Mouse (Mus musculus) brown adipose tissue, adult 24 weeks (tissue): Measurements from ENCODE around the gene Ppp1r15a. TPM values are rescaled to one million over a fixed set of nuclear protein-coding genes. Genes with fewer than 3 reads are reported as not detected.

Experiments
- H3K27ac ChIP-seq: fragments of 200-500 bp; replicated peaks from 2 replicates; pipeline ENCODE4 v1.5.1; 2012; ENCODE audit warnings: low read depth, mild to moderate bottlenecking, low read length
- H3K4me1 ChIP-seq: fragments of 200-500 bp; 2 replicates; pipeline ENCODE4 v1.6.1; 2012; ENCODE audit warnings: low read length, mixed read lengths; ENCODE audit not compliant: control insufficient read depth, insufficient read depth, insufficient read length
- H3K4me3 ChIP-seq: fragments of 200-500 bp; 2 replicates; pipeline ENCODE4 v1.5.1; 2012; ENCODE audit warnings: low read depth, mild to moderate bottlenecking, low read length, moderate library complexity; ENCODE audit not compliant: insufficient read depth
- polyA plus RNA-seq: library from polyadenylated mRNA; stranded (reverse); fragments of >200 nt; gene quantifications from 2 replicates; pipeline ENCODE4 v1.2.4, GENCODE M21; 2012; ENCODE audit not compliant: missing spikeins, insufficient read depth, insufficient read length

The Ppp1r15a gene
- polyA plus RNA-seq, 1 experiment = 24.6 TPM

- no peaks in the 10 kb centered on the region for H3K4me1 ChIP-seq
These were observed 34.2 kb upstream of the Ppp1r15a start for GRCm38 (mm10) chr7:45560241-45560640.

GRCm38 (mm10) chr7:45558907-45559306 lies 32.8 kb upstream of the Ppp1r15a start:
- Histone ChIP-seq H3K4me1 (no peaks in the 10 kb centered on the region), H3K27ac (no peak overlapping the region), H3K4me3 (no peak overlapping the region)

More at GRCm38 (mm10) chr7:45560241-45560640, 34.2 kb upstream of the Ppp1r15a start:
- Histone ChIP-seq H3K4me3 (no peak overlapping the region), H3K27ac (no peak overlapping the region)

- no peak overlapping the region for H3K27ac ChIP-seq
- no peak overlapping the region for H3K4me3 ChIP-seq
- H3K4me1 ChIP-seq = no peaks in the 10 kb centered on the region
These were observed 29.7 kb upstream of the Ppp1r15a start for GRCm38 (mm10) chr7:45555787-45556186.

- Histone ChIP-seq H3K4me1 (no peaks in the 10 kb centered on the region), H3K4me3 (no peak within 1 kb of the TSS), H3K27ac (no peak within 1 kb of the TSS)
These were observed 28.7 kb upstream of the Ppp1r15a start, which contains the start of gene Hsd17b14 for GRCm38 (mm10) chr7:45554744-45555143. Gene Hsd17b14 (plus strand): TSS chr7:45554893.

- Histone ChIP-seq H3K4me3 (no peak overlapping the region), H3K4me1 (no peaks in the 10 kb centered on the region), H3K27ac (no peak overlapping the region)
These were observed 27.9 kb upstream of the Ppp1r15a start for GRCm38 (mm10) chr7:45553990-45554389.

GRCm38 (mm10) chr7:45553519-45553918 lies 27.5 kb upstream of the Ppp1r15a start:
- no peak overlapping the region for H3K4me3 ChIP-seq
- H3K27ac ChIP-seq = no peak overlapping the region
- H3K4me1 ChIP-seq = no peaks in the 10 kb centered on the region

GRCm38 (mm10) chr7:45551512-45551883 lies 25.4 kb upstream of the Ppp1r15a start:
- Histone ChIP-seq H3K27ac (no peak overlapping the region), H3K4me3 (no peak overlapping the region), H3K4me1 (no peaks in the 10 kb centered on the region)

GRCm38 (mm10) chr7:45550821-45551511 lies 24.9 kb upstream of the Ppp1r15a start:
- Histone ChIP-seq H3K4me1 (no peaks in the 10 kb centered on the region), H3K4me3 (no peak overlapping the region), H3K27ac (no peak overlapping the region)

- Histone ChIP-seq H3K4me1 (no peaks in the 10 kb centered on the region), H3K4me3 (no peak overlapping the region), H3K27ac (no peak overlapping the region)
These were observed 23.8 kb upstream of the Ppp1r15a start for GRCm38 (mm10) chr7:45549641-45550436.

- no peak overlapping the region for H3K27ac ChIP-seq
- H3K4me1 ChIP-seq = no peaks in the 10 kb centered on the region
- H3K4me3 ChIP-seq = no peak overlapping the region
These were observed 18.5 kb upstream of the Ppp1r15a start for GRCm38 (mm10) chr7:45544525-45544924.

- Histone ChIP-seq H3K4me1 (peaks cover 4% of the 10 kb centered on the region; the same call in 1 of the 2 replicates), H3K4me3 (no peak overlapping the region)
These were observed 14.1 kb upstream of the Ppp1r15a start for GRCm38 (mm10) chr7:45540213-45540612.

GRCm38 (mm10) chr7:45539095-45539494 lies 13.0 kb upstream of the Ppp1r15a start:
- Histone ChIP-seq H3K27ac (no peak overlapping the region), H3K4me1 (peaks cover 4% of the 10 kb centered on the region; the same call in 1 of the 2 replicates), H3K4me3 (no peak overlapping the region)

More at GRCm38 (mm10) chr7:45540213-45540612, 14.1 kb upstream of the Ppp1r15a start:
- no peak overlapping the region for H3K27ac ChIP-seq

GRCm38 (mm10) chr7:45538163-45539041 lies 12.3 kb upstream of the Ppp1r15a start:
- H3K4me3 ChIP-seq = peak overlapping the region; percentile 72
- no peak overlapping the region for H3K27ac ChIP-seq
- H3K4me1 ChIP-seq = peaks cover 4% of the 10 kb centered on the region; the same call in 1 of the 2 replicates

- Histone ChIP-seq H3K4me3 (peak overlapping the region; percentile 72), H3K4me1 (peaks cover 4% of the 10 kb centered on the region; the same call in 1 of the 2 replicates), H3K27ac (no peak overlapping the region)
These were observed 11.5 kb upstream of the Ppp1r15a start for GRCm38 (mm10) chr7:45537602-45538001.

GRCm38 (mm10) chr7:45535676-45536075 lies 9.6 kb upstream of the Ppp1r15a start:
- peaks cover 4% of the 10 kb centered on the region; the same call in 1 of the 2 replicates for H3K4me1 ChIP-seq
- no peak overlapping the region for H3K27ac ChIP-seq
- H3K4me3 ChIP-seq = no peak overlapping the region
